Mouse (Mus musculus) heart, postnatal 14 days (tissue): ENCODE results near the gene Swap70. TPM values are rescaled to one million over a fixed set of nuclear protein-coding genes. Genes with fewer than 3 reads are reported as not detected.

Experiments
- DNase-seq, 2 experiments: peaks; one replicate each; pipeline ENCODE4 v3.0.0; 2021 to 2022
- intact Hi-C: fragments of 180-260 bp; cut with DNase I; formaldehyde crosslinking; loops from one replicate; pipeline ENCODE4 v1.15.1; 2025
- total RNA-seq, 2 experiments: library from RNA; stranded (reverse); gene quantifications; 2 replicates each; pipeline ENCODE4 v1.2.3; 2021

Gene Swap70
- total RNA-seq, 2 experiments from 2014 or later = 16.0 to 17.3 TPM

- intact Hi-C loops = no loop called here
- peak; percentile 87 to 88 for DNase-seq
Observed at GRCm38 (mm10) chr7:110296889-110297603, 75.5 kb downstream of the Swap70 start.

GRCm38 (mm10) chr7:110297611-110298010 is 76.1 kb downstream of the Swap70 start:
- intact Hi-C loops = no loop called here
- no peak for DNase-seq

- intact Hi-C loops = no loop called here
- DNase-seq = no peak
Observed at GRCm38 (mm10) chr7:110298090-110298489, 76.6 kb downstream of the Swap70 start.

GRCm38 (mm10) chr7:110298739-110299410 is 77.4 kb downstream of the Swap70 start:
- intact Hi-C loops = no loop called here

GRCm38 (mm10) chr7:110302886-110303285 is 81.4 kb downstream of the Swap70 start:
- DNase-seq = no peak

More at GRCm38 (mm10) chr7:110298739-110299410, 77.4 kb downstream of the Swap70 start:
- DNase-seq = no peak

GRCm38 (mm10) chr7:110305486-110305885 is 84.0 kb downstream of the Swap70 start:
- DNase-seq = no peak
- intact Hi-C loops = no loop called here

More at GRCm38 (mm10) chr7:110302886-110303285, 81.4 kb downstream of the Swap70 start:
- intact Hi-C loops = no loop called here

GRCm38 (mm10) chr7:110306281-110306680 is 84.8 kb downstream of the Swap70 start:
- intact Hi-C loops = no loop called here
- no peak for DNase-seq

GRCm38 (mm10) chr7:110307741-110308140 is 86.2 kb downstream of the Swap70 start:
- intact Hi-C loops = no loop called here
- DNase-seq = no peak

GRCm38 (mm10) chr7:110309246-110309645 is 87.7 kb downstream of the Swap70 start:
- DNase-seq = no peak
- intact Hi-C loops = no loop called here

GRCm38 (mm10) chr7:110313392-110314055 is 92.0 kb downstream of the Swap70 start:
- DNase-seq = no peak
- intact Hi-C loops = no loop called here

- DNase-seq = no peak
- intact Hi-C loops = no loop called here
Observed at GRCm38 (mm10) chr7:110314401-110314890, 92.9 kb downstream of the Swap70 start.

GRCm38 (mm10) chr7:110315352-110315751 is 93.8 kb downstream of the Swap70 start:
- DNase-seq = no peak
- intact Hi-C loops = no loop called here

GRCm38 (mm10) chr7:110317412-110317811 is 95.9 kb downstream of the Swap70 start:
- no peak for DNase-seq
- intact Hi-C loops = no loop called here

- DNase-seq = peak in 1 of 2 experiments; percentile 47
- intact Hi-C loops = no loop called here
Observed at GRCm38 (mm10) chr7:110318971-110319519, 97.5 kb downstream of the Swap70 start.

- intact Hi-C loops = no loop called here
- DNase-seq = no peak
Observed at GRCm38 (mm10) chr7:110321106-110321505, 99.6 kb downstream of the Swap70 start.

GRCm38 (mm10) chr7:110324852-110325251 is 103.3 kb downstream of the Swap70 start:
- intact Hi-C loops = loop anchor here (5.0 kb wide), 1 partner anchor 38 kb away; no protein-coding TSS in a partner anchor
- DNase-seq = no peak

- intact Hi-C loops = loop anchor here (5.0 kb wide), 1 partner anchor 38 kb away; no protein-coding TSS in a partner anchor
- no peak for DNase-seq
Observed at GRCm38 (mm10) chr7:110325381-110326110, 104.0 kb downstream of the Swap70 start.
